Mouse (Mus musculus) liver, embryonic 11.5 days (tissue): ENCODE measurements around the gene Fyb. TPM values are rescaled to one million over a fixed set of nuclear protein-coding genes. Genes with fewer than 3 reads are reported as not detected.

Experiments
- ATAC-seq: fragments of 200-750 bp; cut with Nextera tagmentation; replicated peaks from 2 replicates; pipeline ENCODE4 v1.8.0; 2017; ENCODE audit warnings: moderate number of reproducible peaks, mild to moderate bottlenecking, moderate TSS enrichment, moderate library complexity; ENCODE audit not compliant: low FRiP score
- DNase-seq: peaks from one replicate; pipeline ENCODE4 v3.0.0-alpha.2; 2017; ENCODE audit warnings: low spot score
- H3K27ac ChIP-seq: fragments of 300-500 bp; sonication (generic); 2 replicates; pipeline ENCODE4 v1.5.1; 2014; ENCODE audit warnings: mild to moderate bottlenecking, low read depth, low read length, control low read depth
- H3K27me3 ChIP-seq: fragments of 300-500 bp; sonication (generic); replicated peaks from 2 replicates; pipeline ENCODE4 v1.6.1; 2014; ENCODE audit warnings: low read length, mixed read lengths; ENCODE audit not compliant: control insufficient read depth, insufficient read depth
- H3K36me3 ChIP-seq: fragments of 300-500 bp; sonication (generic); 2 replicates; pipeline ENCODE4 v1.6.1; 2014; ENCODE audit warnings: mild to moderate bottlenecking, low read length, moderate library complexity, mixed read lengths; ENCODE audit not compliant: control insufficient read depth, insufficient read depth
- H3K4me1 ChIP-seq: fragments of 300-500 bp; sonication (generic); replicated peaks from 2 replicates; pipeline ENCODE4 v1.6.1; 2014; ENCODE audit warnings: low read length, mixed read lengths; ENCODE audit not compliant: control insufficient read depth, insufficient read depth
- H3K4me2 ChIP-seq: fragments of 300-500 bp; sonication (generic); 2 replicates; pipeline ENCODE4 v1.6.1; 2014; ENCODE audit warnings: mild to moderate bottlenecking, control low read depth, moderate library complexity
- H3K4me3 ChIP-seq: fragments of 300-500 bp; sonication (generic); 2 replicates; pipeline ENCODE4 v1.5.1; 2014; ENCODE audit warnings: low read depth, low read length, control low read depth
- H3K9ac ChIP-seq: fragments of 300-500 bp; sonication (generic); 2 replicates; pipeline ENCODE4 v1.6.1; 2014; ENCODE audit warnings: low read depth, low read length, control low read depth
- H3K9me3 ChIP-seq: fragments of 300-500 bp; sonication (generic); 2 replicates; pipeline ENCODE4 v1.6.1; 2016; ENCODE audit warnings: low read length, inconsistent platforms, mixed read lengths; ENCODE audit not compliant: control insufficient read depth
- WGBS: fragments of 180-500 bp; shearing (Covaris S2); extraction: QIAGEN DNeasy Blood & Tissue Kit; methylation state at CpG from one replicate; pipeline ENCODE4 v1.1.7; 2014; 5-methylcytosine and 5-hydroxymethylcytosine counted together
- polyA plus RNA-seq: library from polyadenylated mRNA; unstranded; fragments of >200 nt; fragmentation: Nextera tagmentation; extraction: Ambion mirVana; gene quantifications from 2 replicates; pipeline ENCODE4 v1.2.1, GENCODE M21; 2014

Fyb gene
- polyA plus RNA-seq, 1 experiment from 2014 or later: 38.7 TPM

DNA sequence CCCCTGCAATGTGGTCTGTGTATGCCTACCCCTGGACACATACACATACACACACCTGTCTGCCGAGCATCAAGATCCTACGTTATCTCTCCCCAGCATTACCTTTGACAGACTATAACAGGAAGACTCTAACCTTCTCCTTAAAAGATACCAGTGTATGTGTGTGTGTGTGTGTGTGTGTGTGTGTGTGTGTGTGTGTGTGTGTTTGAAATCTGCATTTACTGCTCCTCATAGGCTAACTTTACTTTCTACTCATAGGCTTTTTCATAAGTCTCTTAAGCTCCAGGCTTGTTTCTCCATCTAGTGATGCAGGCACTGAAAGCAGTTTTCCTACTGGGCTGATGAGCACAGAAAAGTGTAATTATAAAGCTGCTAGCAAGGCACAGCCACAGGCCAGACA lies 2.1 kb downstream of the Fyb start:
- H3K36me3 ChIP-seq: no peaks in the 10 kb centered on the region
- H3K27me3 ChIP-seq: no peaks in the 10 kb centered on the region
- no peak for ATAC-seq
- no peak overlapping the region for H3K9ac ChIP-seq
- 0 out of 2 replicates have a peak overlapping the region, but pooled peaks have one; percentile 28 for H3K27ac ChIP-seq
- 63% methylated on average over 2 of the region's 2 CpGs for WGBS
- no peaks in the 10 kb centered on the region for H3K9me3 ChIP-seq
- no peak for DNase-seq
- H3K4me2 ChIP-seq: peak overlapping the region; percentile 18; the same call in 1 of the 2 replicates
- peaks cover 10% of the 10 kb centered on the region for H3K4me1 ChIP-seq
- no peak overlapping the region for H3K4me3 ChIP-seq

DNA sequence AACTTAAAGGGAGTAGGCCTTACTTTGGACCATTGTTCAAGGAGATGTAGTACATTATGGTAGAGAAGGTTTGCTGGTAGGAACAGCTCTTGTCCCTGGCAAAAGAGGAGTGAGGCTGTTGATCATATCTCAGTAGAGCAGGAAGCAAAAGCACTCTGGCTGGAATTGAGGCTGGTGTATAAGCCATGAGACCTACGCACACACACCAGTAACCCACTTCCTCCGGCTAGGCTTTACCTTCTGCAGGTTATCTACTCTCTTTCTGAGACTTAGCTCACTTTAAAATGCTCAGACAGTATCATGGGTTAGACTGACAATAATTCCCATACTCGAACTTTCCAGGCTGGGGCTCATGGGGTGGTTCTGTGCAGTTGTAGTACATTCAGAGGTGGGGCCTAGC lies 2.7 kb downstream of the Fyb start:
- ATAC-seq (no peak), DNase-seq (no peak)
- 59% methylated on average over 3 of the region's 3 CpGs for WGBS
- Histone ChIP-seq H3K4me3 (no peak overlapping the region), H3K9me3 (no peaks in the 10 kb centered on the region), H3K9ac (no peak overlapping the region), H3K27me3 (no peaks in the 10 kb centered on the region), H3K27ac (0 out of 2 replicates have a peak overlapping the region, but pooled peaks have one; percentile 28), H3K36me3 (no peaks in the 10 kb centered on the region), H3K4me2 (peak overlapping the region; percentile 18), H3K4me1 (peaks cover 7% of the 10 kb centered on the region)

DNA sequence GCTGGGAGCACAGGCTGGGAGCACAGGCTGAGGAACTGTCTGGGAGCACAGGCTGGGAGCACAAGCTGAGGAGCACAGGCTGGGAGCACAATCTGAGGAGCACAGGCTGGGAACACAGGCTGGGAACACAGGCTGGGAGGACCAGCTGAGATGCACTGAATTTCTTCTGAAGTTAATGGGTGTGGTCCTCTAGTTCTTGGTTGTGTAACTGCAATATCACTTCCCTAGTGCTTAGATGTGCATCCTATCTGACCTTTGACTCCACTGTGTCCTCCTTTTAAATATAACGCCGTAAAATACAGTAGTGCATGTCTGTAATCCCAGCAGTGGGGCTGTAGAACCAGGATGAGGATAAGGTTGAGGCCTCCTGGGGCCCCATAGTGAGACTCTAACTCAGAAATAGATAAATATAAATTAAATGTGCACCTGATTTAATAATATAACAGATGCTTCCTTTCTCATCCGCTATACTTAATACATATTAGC lies 11.2 kb downstream of the Fyb start:
- H3K27ac ChIP-seq: no peak overlapping the region
- no peak overlapping the region for H3K4me2 ChIP-seq
- H3K9ac ChIP-seq: no peak overlapping the region
- 79% methylated on average over 3 of the region's 3 CpGs for WGBS
- H3K27me3 ChIP-seq: no peaks in the 10 kb centered on the region
- H3K36me3 ChIP-seq: no peaks in the 10 kb centered on the region
- H3K4me1 ChIP-seq: 0 out of 2 replicates have a peak, but pooled peaks cover 5% of the 10 kb centered on the region
- ATAC-seq (no peak), DNase-seq (no peak)
- no peaks in the 10 kb centered on the region for H3K9me3 ChIP-seq
- H3K4me3 ChIP-seq: no peak overlapping the region

DNA sequence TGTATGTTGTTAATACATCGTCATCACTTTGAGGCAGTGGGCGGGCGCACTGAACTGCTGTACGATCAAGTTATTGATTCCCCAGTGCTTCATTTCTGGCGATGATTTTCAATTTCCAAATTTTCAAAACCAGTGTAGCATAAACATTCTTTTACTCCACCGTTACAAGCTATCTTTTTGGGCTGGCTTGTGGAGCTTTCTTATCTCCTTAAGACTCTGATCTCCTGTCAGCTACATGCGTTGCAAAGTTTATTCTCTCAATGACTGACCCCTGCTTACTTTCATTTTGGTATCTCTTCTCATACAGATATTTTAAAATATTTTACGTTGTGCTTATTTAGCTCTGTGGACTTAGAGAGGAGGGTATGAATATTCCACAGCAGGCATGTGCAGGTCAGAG lies 11.9 kb downstream of the Fyb start:
- no peak for ATAC-seq
- no peak overlapping the region for H3K27ac ChIP-seq
- WGBS: 68% methylated on average over 8 of the region's 8 CpGs

DNA sequence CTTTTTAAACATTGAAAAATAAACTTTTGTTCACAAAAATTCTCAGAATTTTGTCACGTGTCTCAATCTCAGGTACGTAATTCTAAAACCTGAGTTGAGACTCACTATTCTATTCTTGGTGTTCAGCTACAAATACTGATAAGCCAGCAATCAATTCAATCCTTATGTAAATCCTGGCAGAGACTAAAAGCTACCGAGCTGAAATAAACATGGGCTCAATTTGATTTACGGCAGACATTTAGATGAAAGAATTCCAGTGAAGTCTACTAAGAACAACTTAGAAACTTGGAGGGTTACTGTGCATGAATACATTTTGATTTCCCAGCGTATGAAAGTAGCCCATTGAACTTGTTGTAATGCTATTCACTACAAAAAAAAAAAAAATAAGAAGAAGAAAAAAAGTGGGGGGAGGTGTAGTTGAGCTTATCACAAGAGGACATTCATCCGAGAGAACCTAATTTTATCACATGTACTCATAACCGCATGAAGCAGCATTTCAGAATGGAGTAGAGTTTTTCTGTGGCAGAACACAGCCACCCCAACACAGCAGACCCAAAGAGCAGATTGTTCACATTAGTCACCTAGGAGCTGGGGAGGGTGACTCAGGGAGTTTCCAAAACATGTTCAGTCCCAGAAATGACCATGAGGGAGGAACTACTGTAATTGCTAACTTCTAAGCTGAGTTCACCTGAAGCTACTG lies 17.1 kb downstream of the Fyb start:
- 0 out of 2 replicates have a peak overlapping the region, but pooled peaks have one; percentile 41 for H3K27ac ChIP-seq
- peak; percentile 75 for ATAC-seq
- no peaks in the 10 kb centered on the region for H3K36me3 ChIP-seq
- H3K9ac ChIP-seq: no peak overlapping the region
- H3K4me1 ChIP-seq: peaks cover 12% of the 10 kb centered on the region
- 33% methylated on average over 7 of the region's 7 CpGs for WGBS
- H3K9me3 ChIP-seq: no peaks in the 10 kb centered on the region
- H3K4me3 ChIP-seq: no peak overlapping the region
- no peaks in the 10 kb centered on the region for H3K27me3 ChIP-seq
- H3K4me2 ChIP-seq: peak overlapping the region; percentile 12; the same call in 1 of the 2 replicates
- DNase-seq: peak; percentile 33

More for the DNA sequence above, 11.9 kb downstream of the Fyb start:
- no peaks in the 10 kb centered on the region for H3K9me3 ChIP-seq
- no peaks in the 10 kb centered on the region for H3K27me3 ChIP-seq
- no peak for DNase-seq
- H3K4me2 ChIP-seq: peak overlapping the region; percentile 27; the same call in 1 of the 2 replicates
- no peak overlapping the region for H3K9ac ChIP-seq
- no peaks in the 10 kb centered on the region for H3K36me3 ChIP-seq
- no peak overlapping the region for H3K4me3 ChIP-seq
- H3K4me1 ChIP-seq: 0 out of 2 replicates have a peak, but pooled peaks cover 5% of the 10 kb centered on the region

DNA sequence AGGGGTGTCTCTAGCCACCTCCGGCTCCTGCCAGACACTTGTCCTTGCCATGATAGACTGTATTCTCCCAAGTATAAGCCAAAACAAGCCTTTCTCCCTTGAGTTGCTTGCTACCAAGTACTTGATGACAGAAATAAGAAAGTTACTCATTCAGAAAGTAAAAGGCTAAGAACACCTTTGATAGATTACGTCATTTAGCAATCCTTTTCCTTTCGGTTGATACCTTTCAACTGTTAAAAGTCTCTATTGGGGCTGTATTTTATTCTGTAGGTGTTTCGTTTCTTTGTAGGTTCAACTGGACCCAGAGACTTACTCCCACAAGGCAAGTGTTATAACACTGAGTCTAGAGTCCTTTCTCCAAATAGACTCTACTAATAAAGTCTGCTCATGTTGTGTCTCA lies 26.3 kb downstream of the Fyb start:
- DNase-seq (no peak), ATAC-seq (no peak)
- Histone ChIP-seq H3K9me3 (no peaks in the 10 kb centered on the region), H3K36me3 (no peaks in the 10 kb centered on the region), H3K4me1 (peaks cover 7% of the 10 kb centered on the region; the same call in 1 of the 2 replicates), H3K4me3 (no peak overlapping the region), H3K4me2 (no peak overlapping the region), H3K9ac (no peak overlapping the region), H3K27me3 (no peaks in the 10 kb centered on the region), H3K27ac (no peak overlapping the region)
- 94% methylated on average over 4 of the region's 4 CpGs for WGBS

DNA sequence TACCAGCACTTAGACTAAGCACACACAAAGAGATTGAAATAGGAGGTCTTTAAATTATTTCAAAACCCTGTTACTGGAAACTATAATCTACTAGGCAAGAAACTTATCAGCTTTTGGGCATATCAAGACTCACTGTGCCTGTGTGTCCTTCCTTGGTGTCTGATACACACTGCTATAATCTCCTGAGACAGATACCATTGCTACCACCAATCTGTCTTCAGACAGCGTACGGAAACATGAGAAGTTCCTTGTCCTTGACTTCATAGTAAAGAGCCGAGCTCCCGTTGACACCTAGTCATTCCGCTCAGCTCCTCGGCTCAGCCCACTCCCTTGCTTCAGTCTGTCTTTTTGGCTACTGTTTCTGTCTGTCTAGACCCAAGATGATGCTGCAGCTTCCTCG lies 29.2 kb downstream of the Fyb start:
- peaks cover 22% of the 10 kb centered on the region for H3K4me1 ChIP-seq
- H3K4me3 ChIP-seq: no peak overlapping the region
- no peak for DNase-seq
- H3K9ac ChIP-seq: no peak overlapping the region
- no peak overlapping the region for H3K27ac ChIP-seq
- 64% methylated on average over 7 of the region's 7 CpGs for WGBS
- no peaks in the 10 kb centered on the region for H3K9me3 ChIP-seq
- H3K4me2 ChIP-seq: peak overlapping the region; percentile 9; the same call in 1 of the 2 replicates
- peak; percentile 71; the same call in 1 of the 2 replicates for ATAC-seq
- H3K36me3 ChIP-seq: no peaks in the 10 kb centered on the region
- H3K27me3 ChIP-seq: no peaks in the 10 kb centered on the region

DNA sequence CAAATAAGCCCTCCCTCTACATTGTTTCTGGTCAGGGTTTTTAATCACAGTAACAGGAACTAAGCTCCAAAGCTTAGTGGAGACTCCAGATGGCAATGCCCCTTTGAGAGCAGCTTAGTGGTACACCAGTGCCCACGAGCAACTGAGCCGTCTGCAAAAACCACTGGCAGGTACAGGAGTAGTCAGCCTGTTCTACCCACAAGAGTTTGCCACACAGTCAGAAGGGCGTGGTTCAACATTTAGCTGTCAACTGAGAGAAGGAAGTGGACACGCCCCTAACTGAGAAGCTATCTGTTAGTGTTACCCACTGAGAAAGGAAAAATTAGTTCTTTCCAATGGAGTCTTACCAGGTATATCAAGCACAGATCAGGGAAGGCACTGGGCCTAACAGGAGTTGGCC lies 32.1 kb downstream of the Fyb start:
- no peak overlapping the region for H3K27ac ChIP-seq
- DNase-seq: no peak
- peaks cover 22% of the 10 kb centered on the region for H3K4me1 ChIP-seq
- H3K4me2 ChIP-seq: no peak overlapping the region
- H3K9ac ChIP-seq: no peak overlapping the region
- ATAC-seq: peak; percentile 80
- 50% methylated on average over 4 of the region's 4 CpGs for WGBS
- H3K27me3 ChIP-seq: no peaks in the 10 kb centered on the region
- H3K4me3 ChIP-seq: no peak overlapping the region
- H3K36me3 ChIP-seq: no peaks in the 10 kb centered on the region
- H3K9me3 ChIP-seq: no peaks in the 10 kb centered on the region

DNA sequence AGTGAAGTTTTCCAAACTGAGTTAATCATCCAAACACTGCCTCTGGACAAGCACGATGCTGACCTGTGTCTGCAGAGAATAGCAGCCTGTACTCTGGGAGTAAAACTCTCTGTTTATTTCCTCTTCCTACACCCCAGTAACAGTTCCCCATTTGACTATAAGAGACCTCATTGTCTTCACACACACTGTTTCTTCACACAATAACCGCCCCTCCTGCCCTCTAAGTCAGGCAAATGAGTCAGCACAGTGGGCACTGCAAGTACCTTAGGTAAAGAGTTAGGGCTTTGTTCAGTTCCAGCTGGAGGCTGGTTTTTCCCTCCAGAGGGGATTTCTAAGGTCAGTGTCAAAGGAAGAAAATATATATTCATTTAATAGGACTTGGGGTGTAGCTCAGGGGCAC lies 32.9 kb downstream of the Fyb start:
- ATAC-seq (no peak), DNase-seq (no peak)
- no peaks in the 10 kb centered on the region for H3K9me3 ChIP-seq
- no peaks in the 10 kb centered on the region for H3K36me3 ChIP-seq
- H3K4me1 ChIP-seq: peaks cover 22% of the 10 kb centered on the region
- WGBS: 37% methylated on average over 2 of the region's 2 CpGs
- no peaks in the 10 kb centered on the region for H3K27me3 ChIP-seq
- no peak overlapping the region for H3K27ac ChIP-seq
- no peak overlapping the region for H3K4me2 ChIP-seq
- H3K4me3 ChIP-seq: no peak overlapping the region
- H3K9ac ChIP-seq: no peak overlapping the region
